Mouse (Mus musculus) brain, embryonic 14.5 days (tissue): ENCODE measurements around the gene Oard1. TPM values are rescaled to one million over a fixed set of nuclear protein-coding genes. Genes with fewer than 3 reads are reported as not detected.

Experiments used
- DNase-seq: peaks from one replicate; pipeline ENCODE4 v3.0.0-alpha.2; 2011; ENCODE audit warnings: low read depth
- CTCF ChIP-seq: fragments of 200-500 bp; IDR thresholded peaks from 2 replicates; pipeline ENCODE4 v1.5.1; 2012; ENCODE audit warnings: inconsistent platforms, mild to moderate bottlenecking, moderate library complexity, borderline replicate concordance; ENCODE audit not compliant: insufficient read depth, insufficient read length; ENCODE audit errors: extremely low read depth
- POLR2A ChIP-seq: fragments of 200-500 bp; IDR thresholded peaks from 2 replicates; pipeline ENCODE4 v1.6.1; 2012; ENCODE audit warnings: mild to moderate bottlenecking, inconsistent platforms, borderline replicate concordance; ENCODE audit not compliant: poor library complexity, insufficient read depth, insufficient read length, severe bottlenecking; ENCODE audit errors: extremely low read depth
- polyA plus RNA-seq: library from polyadenylated mRNA; depleted of rRNA; stranded (reverse); fragments of >200 nt; gene quantifications from 2 replicates; pipeline ENCODE4 v1.2.3, GENCODE M21; 2012

The Oard1 gene
- polyA plus RNA-seq, 1 experiment, result 24.1 TPM

DNA sequence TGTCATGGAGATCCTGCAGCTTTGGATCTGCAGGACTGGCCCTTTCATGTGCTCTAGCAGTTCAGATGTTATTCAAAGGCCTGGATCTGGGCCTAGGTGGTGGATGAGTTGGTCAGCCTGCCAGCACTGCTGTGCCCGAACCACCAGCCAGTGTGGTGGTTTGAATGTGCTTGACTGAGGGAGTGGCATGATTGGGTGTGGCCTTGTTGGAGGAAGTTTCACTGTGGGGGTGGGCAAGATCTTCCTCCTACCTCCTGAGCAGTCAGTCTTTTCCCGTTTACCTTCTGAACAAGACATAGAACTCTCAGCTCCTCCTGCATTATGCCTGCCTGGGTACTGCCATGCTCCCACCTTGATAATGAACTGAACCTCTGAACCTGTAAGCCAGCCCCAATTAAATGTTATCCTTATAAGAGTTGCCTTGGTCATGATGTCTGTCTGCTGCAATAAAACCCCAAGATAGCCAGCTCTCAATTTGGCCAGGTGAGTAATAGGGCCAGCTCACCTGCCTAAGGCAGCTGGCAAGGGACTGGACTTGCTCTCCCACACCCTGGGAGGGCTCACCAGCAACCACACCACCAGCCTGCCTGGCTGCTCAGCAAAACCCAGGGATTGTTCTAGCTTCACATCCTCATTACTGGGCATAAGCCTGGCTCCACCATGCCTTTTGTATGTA is 23.9 kb upstream of the Oard1 start:
- no peak for TF ChIP-seq CTCF
- TF ChIP-seq POLR2A, result no peak
- DNase-seq, result no peak

GRCm38 (mm10) chr17:48388666-48389065 is 21.1 kb upstream of the Oard1 start:
- no peak for DNase-seq
- TF ChIP-seq POLR2A, result no peak
- TF ChIP-seq CTCF, result no peak

DNA sequence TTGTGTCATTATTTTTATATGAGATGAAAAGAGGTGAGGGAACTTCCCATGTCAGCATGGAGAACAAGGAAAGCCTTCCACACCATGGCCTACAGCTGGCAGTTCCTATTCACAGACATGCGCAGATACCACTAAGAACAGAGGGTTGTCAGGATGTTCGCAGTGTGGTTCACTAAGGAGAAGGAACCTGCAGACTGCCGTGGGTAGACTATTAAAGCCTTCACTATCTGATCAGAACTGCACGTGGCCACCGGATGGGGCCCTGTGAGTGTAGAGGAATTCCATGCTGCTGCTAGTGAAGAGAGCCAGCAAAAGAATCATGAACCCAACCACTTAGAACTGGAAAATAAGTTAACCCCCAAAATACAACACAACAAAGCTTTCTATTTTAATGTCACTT is 20.4 kb upstream of the Oard1 start:
- TF ChIP-seq CTCF, result no peak
- no peak for TF ChIP-seq POLR2A
- DNase-seq, result no peak

DNA sequence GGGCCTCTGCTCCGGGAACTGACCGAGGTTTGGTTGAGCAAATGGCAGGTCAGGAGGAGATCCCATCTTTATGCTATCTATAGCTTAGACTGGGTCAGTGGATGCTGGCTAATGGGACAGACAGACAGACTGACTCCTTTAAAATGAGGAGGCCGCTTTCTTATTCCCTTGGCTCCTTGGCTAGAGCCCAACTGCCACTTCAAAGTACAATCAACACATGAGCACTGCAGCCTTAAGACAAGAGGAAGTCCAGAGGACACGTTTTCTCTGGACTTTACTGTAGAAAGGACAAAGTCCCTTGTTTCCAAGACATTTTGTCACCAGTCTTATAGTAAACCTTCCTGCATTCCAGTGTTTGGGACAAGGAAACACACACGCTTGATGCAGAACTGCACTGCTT is 18.4 kb upstream of the Oard1 start:
- no peak for DNase-seq
- TF ChIP-seq CTCF (no peak), POLR2A (no peak)

- DNase-seq, result no peak
- TF ChIP-seq CTCF (no peak), POLR2A (no peak)
These were observed 17.2 kb upstream of the Oard1 start for GRCm38 (mm10) chr17:48392616-48393015.

DNA sequence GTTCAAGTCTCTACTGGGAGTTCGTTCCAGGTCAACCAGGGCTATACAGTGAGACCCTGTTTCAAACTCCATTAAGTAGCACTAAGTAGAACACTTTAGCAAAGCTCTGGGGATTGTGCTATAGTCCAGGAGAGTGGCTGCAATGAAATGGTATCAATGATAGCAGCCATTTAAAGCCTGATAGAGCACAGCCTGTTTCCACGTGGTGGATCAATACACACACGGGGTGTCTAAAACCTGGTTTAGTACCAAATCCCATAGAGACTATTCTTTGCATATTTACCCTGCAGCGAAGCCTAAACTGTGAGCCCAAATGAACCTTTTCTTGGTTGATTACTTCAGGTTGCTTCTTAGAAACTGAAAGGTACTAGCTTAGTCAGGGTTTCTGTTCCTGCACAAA is 8.1 kb upstream of the Oard1 start:
- TF ChIP-seq CTCF, result no peak
- TF ChIP-seq POLR2A, result no peak
- no peak for DNase-seq

DNA sequence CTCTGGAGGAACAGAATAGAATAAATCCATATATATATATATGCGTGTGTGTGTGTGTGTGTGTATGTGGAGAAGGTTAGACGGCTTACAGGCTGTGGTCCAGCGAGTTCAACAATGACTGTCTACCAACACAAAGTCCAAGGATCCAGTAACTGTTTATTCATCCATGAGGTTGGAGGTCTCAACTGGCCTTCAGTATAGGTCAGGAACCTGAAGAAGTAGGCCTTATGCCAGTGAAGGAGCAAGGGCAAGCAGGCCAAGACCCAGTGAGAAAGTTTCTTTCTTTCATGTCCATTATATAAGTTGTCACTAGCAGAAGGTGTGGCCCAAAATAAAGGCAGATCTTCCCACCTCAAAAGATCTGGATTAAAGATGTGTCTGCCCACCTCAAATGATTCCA is 7.1 kb upstream of the Oard1 start:
- TF ChIP-seq POLR2A, result no peak
- no peak for DNase-seq

DNA sequence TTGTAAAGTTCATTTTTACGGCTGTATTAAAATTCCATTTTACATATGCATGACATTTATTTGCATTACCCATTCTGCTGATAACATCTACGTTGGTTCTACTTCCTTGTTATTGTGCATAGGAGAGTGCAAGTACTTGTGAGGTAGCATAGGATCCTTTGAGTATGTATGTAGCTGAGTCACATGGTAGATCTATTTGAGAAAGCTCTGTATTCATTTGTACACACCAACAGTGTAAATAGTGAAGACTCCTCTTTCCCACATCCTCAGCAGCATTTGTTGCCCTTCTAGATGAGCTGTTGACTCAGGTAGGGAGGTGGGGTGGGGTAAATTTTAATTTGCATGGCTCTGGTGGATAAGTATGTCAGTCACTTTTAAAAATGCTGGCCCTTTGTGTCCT is 6.0 kb upstream of the Oard1 start:
- no peak for DNase-seq
- TF ChIP-seq CTCF (no peak), POLR2A (no peak)

DNA sequence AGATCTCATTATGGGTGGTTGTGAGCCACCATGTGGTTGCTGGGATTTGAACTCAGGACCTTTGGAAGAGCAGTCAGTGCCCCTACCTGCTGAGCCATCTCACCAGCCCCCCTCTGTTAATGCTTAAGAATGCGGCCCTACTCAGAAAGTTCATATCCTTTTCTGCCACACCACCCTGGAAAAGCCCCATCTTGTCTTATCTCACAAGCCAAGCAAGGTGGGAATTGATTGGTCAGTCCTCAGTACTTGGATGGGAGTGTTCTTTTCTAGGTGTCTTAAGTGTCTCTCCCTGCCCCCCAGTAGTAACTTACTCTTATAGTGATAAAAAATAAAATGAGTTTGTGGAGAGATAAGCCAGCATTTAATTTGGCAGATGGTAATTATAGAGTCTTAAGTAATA is 5.1 kb upstream of the Oard1 start:
- TF ChIP-seq POLR2A (no peak), CTCF (no peak)
- no peak for DNase-seq

DNA sequence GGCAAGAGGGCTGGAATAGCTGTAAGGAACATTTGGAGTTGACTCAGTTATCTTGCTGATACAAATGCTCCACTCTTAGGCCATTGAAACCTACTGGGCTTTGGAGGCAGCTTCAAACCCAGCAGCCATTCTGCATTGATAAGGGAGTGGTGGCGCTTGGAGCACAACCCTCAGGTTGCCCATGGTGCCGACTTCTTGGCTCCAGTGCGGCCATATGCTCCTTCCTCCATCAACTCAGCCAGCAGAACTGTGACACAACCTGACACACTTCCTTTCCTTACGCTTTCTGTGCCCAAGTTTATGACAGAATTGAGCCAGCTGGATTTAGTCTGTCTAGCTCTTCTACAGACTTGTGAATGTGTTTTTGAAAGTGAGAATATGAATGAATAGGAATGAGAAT is 2.7 kb upstream of the Oard1 start:
- peak; percentile 32 for DNase-seq
- no peak for TF ChIP-seq POLR2A
- TF ChIP-seq CTCF, result no peak

- DNase-seq, result no peak
- TF ChIP-seq POLR2A, result no peak
- TF ChIP-seq CTCF, result no peak
These were observed 1.8 kb upstream of the Oard1 start for GRCm38 (mm10) chr17:48407910-48408525.
